Comparison of ENCODE assay signal across 16 mouse cellular contexts in genomic region chr10:117463636-117464035, GRCm38 (mm10).
"Had no signal": no experiment of that assay in that cellular context is flagged by ENCODE, and none has a peak within 500 bp of the region (broad histone marks: within the 10 kb centered on the region; RNA-seq: fewer than 3 reads in every experiment).

No protein-coding gene starts in this region.

- H3K4me1 ChIP-seq: neural tube, embryonic 12.5 days; stomach, embryonic 15.5 days had no signal

- H3K27me3 ChIP-seq: neural tube, embryonic 12.5 days; neural tube, embryonic 13.5 days; stomach, embryonic 15.5 days had no signal

- DNase-seq: retina, postnatal 1 day; right cerebral cortex, adult 18-20 months; right cerebral cortex, postnatal 14 days; right cerebral cortex, postnatal 25 days; right cerebral cortex, postnatal 4 days; spleen, adult 18-20 months; thymus, adult 18-20 months; thymus, adult 2 months; thymus, postnatal 14 days; thymus, postnatal 25 days; thymus, postnatal 36 days; thymus, postnatal 4 days had no signal

- H3K9ac ChIP-seq: neural tube, embryonic 12.5 days; neural tube, embryonic 13.5 days; stomach, embryonic 15.5 days had no signal

- H3K9me3 ChIP-seq: neural tube, embryonic 12.5 days; neural tube, embryonic 13.5 days; stomach, embryonic 15.5 days had no signal

- H3K4me2 ChIP-seq: neural tube, embryonic 12.5 days; neural tube, embryonic 13.5 days; stomach, embryonic 15.5 days had no signal

- H3K36me3 ChIP-seq: neural tube, embryonic 12.5 days; neural tube, embryonic 13.5 days; stomach, embryonic 15.5 days had no signal

- H3K27ac ChIP-seq: neural tube, embryonic 12.5 days; neural tube, embryonic 13.5 days; stomach, embryonic 15.5 days; stomach, postnatal 0 days had no signal

- H3K4me3 ChIP-seq: neural tube, embryonic 12.5 days; neural tube, embryonic 13.5 days; stomach, embryonic 15.5 days had no signal
